Mouse (Mus musculus) monocyte, adult 5-6 weeks (primary cell): Measurements from ENCODE around the gene Arf4. TPM values are rescaled to one million over a fixed set of nuclear protein-coding genes. Genes with fewer than 3 reads are reported as not detected.

Experiments
- ATAC-seq: fragments of 153-309, 156-312 bp; replicated peaks from 2 replicates; pipeline ENCODE4 v1.8.0; 2017; ENCODE audit warnings: mild to moderate bottlenecking; ENCODE audit not compliant: low TSS enrichment, insufficient number of reproducible peaks, severe bottlenecking, poor library complexity, low FRiP score
- total RNA-seq: library from RNA; stranded (forward); fragments of 200-1000, 200-491, 200-594 nt; gene quantifications from 3 replicates; pipeline ENCODE4 v1.2.3, GENCODE M21; 2017

Gene Arf4
- 125 to 462 TPM (median 150 TPM) in 3 replicates for total RNA-seq

DNA sequence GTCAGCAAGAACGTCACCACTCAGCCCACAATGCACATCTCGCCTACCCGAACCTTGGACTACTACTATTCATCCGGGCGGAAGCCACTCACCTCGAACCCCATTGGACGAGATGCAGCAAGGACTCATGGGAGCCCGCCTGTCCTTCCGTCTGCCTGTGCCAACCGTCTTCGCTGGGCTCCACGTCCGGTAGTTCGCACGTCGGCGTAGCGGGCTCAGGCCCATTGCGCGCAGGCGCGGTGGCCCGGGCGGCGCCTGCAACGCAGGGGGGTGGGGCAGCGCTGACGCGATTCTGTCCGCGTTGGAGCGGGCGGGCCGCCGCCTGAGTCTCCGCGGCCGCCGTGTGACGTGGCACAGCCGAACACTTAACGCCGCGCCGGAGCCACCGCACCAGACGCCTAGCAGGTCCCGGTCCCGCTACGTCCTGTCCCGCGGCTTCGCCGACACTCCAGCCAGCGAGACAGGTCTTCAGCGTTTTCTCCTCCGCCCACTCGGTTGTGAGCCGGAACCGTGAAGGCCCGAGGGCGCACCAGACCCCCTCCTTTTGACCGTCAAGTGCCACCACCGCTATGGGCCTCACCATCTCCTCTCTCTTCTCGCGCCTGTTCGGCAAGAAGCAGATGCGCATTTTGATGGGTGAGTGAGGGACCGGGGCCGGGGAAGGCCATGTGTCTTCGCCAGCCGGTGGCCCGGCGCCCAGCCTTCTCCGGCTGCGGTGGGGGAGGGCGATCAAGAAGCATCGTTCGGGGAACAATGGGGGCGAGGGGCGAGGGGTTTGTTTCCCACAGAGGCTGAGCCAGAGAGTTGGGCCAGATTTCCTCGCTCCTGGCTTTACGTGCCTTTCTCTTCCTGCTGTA, at the start of gene Arf4:
Arf4 (plus strand) TSS at position 224 of the 857 bp plus-strand sequence.
- peak; percentile 99 for ATAC-seq

DNA sequence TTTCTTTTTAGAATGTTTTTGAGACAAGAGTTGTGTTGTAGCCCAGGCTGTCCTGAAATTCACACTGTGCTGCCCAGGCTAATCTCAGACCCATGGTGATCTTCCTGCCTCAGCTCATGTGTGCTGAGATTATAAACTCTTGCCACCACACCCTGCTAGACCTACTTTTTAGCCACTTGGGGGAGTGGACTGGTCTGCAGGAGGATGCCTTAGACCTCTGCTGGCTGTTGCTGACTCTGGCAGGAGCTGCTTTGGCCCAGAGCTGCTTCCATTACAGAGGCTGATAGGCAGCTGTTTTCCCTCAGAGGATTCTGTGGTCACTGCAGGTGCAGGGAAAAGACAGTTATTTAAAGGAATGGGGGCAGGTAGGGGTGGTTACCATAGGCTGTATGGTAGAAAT, 46.5 kb upstream of the Arf4 start:
- ATAC-seq = no peak

DNA sequence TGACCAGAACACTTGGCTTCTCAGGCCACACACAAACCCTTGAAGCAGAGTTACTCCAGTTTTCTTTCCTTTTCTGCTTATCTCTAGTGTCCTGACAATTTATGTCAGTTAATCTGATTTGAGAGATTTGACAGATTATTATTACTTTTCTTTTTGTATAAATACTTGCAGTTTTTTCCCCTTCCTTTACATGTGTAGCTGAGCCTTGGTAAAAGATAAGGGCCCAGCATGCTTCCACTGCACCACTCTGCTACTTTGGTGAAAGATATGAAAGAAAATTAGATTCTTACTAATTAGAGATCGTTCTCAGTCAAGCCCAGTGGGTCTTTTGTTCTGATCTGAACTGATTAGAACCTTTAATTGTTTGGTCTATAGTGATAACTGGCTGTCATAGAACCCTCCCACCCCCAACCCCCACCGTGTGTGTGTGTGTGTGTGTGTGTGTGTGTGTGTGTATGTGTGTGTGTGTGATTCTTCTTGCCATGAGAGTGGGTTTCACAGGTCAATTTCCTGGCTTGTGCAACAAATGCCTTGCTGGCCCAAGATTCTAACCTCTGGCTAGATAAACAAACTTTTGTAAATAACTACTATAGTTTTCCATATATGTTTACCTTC, 44.5 kb upstream of the Arf4 start:
- ATAC-seq = no peak

DNA sequence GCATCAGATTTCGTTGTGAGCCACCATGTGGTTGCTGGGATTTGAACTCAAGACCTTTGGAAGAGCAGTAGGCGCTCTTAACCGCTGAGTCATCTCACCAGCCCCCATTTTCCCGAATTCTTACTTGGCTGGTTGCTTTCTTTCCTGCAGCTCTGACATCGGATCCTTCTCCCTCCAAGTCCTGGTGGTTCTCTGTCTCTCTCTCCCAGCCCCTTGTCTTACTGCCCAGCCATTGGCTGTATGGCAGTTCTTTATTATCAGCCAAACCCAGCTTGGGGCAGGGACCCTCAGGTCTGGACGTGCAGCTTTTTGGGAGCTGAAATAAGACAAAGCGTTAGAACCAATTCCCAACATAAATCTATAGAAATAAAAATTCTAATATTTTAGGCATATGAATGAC, 42.7 kb upstream of the Arf4 start:
- ATAC-seq = no peak

DNA sequence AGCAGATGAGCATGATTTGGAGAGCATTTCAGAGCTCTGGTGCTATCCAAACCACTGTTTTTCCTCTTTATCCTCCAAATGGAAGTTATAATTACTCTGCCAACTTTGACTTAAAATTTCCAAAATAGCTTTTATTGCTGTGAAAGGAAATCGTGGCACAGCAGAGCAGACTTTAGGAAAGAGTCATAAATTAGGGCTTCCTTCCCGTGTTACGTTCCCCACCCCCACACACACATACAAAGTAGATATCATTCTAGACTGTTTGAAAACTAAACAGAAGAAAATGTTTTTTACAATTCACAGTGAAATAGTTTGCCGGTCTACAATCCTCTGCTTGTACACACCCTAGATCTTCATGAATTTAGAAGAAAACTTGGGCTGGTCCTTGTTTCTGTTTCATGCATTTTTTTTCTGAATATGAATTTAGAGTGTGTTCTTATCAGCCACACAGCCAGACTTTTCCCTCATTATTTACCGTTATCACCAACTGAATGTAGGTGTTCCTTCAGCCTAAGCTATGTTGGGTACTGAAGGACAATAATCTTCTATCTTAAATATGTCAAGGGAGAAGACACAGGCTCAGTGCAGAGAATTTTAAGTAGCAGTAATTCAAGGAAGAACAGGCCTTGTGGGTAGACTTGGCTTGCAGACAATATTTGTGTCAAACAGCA, 42.0 kb upstream of the Arf4 start:
- ATAC-seq = no peak

DNA sequence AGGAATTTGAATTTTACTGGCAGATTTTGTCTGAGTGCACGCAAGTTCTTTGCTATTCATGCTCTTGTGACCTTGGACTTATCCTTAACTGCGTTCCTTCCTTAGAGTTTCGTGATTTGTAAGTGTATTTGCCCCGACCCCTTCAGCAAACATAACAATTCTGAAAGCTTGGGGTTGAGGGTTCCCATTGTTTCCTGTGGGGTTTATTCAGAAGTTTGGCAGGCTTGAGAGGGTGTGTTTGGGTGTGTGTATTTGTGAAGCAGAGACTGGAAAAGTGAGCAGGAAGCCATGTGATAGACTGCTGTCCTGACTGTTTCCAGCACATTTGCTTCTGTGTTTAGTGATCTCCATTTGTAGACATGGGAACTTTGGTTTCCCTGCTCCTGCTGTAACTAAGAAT, 32.5 kb upstream of the Arf4 start:
- ATAC-seq = no peak

DNA sequence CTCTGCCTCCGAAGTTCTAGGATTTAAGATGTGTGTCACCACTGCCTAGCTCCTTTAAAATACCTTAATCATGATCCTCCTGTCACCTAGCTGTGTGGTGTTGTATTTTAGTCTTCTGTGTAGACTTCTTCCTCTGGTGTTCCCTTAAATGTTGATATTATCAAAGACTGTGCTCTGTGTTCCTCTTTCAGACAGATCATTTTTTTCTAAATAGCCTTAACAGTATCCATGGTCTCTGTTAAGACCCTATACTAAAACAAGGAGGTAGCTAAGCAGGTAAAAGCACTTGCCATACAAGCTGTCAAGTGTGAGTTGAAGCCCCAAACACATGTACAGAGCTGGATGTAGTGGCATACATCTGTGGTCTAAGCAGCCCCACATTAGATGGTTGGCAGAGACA, 28.2 kb upstream of the Arf4 start:
- ATAC-seq = no peak

DNA sequence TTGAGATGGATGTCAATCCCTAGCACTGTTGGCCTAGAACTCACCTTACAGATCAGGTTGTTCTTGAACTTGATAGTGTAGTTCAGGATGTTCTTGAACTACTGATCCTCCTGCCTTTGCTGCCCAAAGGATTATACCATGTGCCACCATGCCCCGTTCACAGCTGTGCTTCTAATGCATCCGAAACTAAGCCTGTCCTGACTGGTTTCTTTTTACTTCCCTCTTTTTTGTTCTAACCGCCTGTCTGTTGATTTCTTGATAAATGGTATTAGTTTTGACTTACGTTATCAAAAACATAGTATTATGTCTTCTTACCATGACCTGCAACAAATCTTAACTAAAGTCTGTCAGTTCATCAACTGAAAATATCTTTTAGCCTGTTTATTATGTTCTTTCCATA, 27.2 kb upstream of the Arf4 start:
- ATAC-seq = no peak

DNA sequence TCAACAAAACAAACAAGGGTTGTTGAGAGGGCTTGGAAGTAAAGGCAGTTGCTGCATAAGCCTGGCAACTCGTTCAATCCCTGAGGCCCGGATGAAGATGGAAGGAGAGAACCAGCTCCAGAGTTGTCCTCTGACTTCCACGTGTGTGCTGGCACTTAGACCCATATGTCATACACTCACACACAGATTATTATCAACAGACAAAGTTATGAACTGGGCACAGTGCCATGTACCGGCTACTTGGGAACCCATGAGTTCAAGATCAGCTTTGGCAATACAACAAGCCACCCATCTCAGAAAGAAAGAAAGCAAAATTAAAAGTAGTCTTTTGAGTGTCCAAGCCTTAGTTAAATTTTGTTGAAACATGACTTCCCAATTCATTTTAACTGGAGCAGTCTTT, 12.6 kb upstream of the Arf4 start:
- ATAC-seq = no peak

DNA sequence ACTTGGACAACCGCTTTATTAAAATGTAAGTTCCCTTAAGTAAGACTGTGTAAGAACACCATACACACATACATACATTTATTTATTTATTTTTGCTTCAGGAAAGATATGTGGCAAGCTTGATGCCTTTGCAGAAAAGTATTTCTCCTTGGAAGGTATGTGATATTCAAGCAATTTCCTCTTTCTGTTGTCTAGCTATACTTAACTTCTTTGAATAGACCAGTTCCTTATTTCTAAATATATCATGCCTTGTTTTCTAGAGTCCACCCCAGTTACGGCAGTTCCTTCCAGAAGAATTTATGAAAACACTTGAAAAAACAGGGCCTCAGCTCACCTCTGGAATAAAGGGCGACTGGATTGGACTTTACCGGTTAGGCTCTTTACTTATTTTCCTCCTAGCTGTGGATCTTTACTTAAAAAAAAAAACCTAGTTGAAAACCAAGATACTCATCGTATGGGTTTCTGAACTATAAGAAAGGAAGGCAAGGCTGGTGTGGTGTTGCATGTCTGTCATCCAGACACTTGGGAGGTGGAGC, 11.2 kb upstream of the Arf4 start:
- ATAC-seq = peak; percentile 73

DNA sequence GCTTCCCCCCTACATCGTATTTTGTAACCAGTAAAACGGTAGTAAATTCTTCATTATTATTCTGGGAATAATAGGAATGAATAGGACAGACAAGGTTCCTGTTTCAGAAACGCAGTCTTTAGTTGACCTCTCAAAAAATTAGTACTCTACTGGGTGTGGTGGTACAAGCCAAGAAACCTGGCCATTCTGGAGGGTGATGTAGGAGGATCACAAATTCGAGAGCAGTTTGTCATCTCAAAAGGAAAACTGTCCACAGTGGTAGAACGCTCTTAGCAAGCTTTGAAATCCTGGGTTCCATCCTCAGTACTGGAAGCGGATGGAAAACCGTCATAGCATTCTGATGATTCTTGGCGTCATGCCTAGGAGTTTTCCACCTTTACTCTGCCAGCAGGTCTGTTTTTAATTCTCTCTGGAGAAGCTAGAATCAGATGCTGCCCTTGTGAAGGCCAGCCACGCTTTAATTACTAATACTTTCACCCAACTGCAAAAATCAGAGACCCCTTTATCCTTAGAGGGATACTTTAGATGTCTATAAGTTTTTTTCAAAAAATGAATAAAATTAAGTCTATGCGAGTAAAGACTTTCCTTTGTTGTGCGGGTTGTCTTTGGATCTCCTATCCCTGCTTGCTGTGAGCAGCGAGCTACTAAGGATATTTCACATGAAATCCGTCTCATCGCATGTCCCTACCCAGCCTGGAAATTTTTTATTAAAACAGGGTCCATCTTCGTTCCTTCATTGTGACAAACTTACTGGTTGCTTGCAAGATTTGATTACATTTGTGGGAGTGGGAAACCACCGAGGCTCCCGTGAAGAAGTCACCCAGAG, 636 bp upstream of the Arf4 start:
- ATAC-seq = no peak

DNA sequence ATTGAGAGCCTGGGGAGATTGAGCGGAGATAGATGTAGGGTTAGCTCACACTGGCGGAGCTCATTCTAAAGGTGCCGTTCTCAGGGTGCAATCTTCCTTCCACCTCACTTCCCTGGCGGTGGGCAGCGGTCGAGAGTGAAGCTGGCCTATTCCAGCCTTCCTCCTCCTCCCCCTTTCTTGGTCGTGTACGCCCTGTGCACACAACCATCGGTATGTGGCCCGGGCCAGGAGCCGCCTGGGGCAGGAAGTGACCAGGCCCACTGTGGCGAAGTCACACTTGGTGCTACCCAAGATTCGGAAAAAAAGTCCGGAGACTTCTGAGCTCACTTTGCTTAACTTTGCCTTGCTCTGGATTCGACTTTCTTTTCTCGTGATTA, 822 bp downstream of the Arf4 start:
- ATAC-seq = peak; percentile 63

DNA sequence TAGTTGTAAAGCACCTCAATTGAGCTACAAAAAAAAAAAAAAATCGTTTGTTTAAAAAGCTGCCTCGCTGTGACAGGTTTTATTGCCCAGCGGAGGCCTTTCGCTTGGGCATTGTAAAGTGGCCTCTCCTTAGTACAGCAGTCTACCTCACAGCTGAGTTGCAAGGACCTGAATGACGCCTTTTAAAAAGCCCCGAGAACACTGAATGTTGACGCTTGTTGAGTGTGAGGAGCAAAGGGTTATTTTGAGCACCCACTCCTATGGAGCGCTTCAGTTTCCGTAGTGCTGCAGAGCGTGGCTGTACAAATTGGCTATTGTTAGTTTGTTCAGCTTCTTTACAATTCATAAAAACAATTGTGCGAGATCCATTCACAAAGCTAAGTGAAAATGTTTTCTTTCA, 1.4 kb downstream of the Arf4 start:
- ATAC-seq = no peak

DNA sequence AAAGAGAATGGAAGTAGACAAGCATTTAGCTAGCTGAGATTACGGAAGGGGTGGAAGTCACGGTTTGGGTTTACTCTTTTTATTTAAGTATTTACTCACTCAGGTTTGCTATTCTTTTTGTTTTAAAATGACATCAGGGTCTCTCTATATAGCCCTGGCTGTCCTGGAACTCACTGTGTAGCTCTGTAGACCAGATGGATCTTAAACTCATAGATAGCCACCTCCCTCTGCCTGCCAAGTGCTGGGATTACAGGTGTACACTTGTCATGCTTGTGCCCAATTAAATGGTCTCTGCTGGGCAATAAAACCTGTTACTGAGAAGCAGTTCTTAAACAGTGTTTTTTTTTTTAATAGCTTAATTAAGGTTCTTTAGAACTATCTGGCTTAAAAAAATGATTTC, 2.1 kb downstream of the Arf4 start:
- ATAC-seq = no peak

DNA sequence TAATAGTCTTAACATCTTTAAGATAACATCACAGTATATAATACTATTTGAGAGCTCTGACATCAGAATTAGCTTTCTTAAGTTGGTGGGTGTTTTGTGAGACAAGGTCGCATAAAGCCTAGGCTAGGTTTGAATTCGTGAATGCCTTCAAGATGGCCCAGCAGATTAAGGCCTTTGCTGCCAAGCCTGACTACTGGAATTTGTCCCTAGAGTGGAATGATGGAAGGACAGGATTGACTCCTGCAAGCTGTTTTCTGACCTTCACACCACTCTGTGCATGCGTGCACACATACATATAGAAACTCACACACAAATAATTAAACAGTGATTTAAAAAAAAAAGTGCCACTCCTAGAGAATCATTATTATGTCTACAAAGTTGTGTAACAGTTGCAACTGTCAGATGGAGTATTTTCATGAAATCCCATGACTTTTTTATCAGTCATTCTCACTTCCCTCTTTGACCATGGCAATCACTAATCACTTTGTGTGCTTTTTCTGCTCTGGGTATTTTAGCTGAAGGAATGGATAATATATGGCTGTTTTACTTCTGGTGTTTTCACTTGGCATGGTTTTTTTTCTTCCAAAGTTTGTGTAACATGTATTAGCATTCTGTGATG, 5.2 kb downstream of the Arf4 start:
- ATAC-seq = no peak

DNA sequence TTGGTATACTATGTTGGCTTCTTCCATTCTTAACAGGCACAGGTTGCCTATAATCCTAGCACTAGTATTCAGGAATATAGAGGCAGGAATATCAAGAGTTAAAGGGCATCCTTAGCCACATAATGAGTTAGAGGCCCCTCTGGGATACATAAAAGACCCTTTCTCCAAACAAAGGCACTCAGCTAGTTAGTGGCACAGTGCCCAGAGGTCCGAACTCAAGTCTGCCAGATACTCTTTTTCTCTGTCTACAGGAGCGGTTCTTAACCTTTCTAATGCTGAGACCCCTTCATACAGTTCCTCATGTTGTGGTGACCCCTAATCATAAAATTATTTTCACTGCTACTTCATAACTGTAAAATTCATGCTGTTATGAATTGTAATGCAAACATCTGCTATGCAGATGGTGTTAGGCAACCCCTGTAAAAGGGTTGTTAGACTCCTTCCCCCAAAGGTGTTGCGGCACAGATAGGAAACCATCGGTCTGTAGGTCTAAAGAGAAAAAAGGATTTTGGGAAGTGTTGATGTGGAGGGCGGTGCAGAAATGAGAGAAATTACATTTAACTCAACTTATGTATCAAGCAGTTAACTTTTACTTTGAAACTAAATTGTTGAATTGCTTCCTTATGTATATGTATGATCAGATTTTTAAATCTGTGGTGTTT, 8.2 kb downstream of the Arf4 start:
- ATAC-seq = no peak

DNA sequence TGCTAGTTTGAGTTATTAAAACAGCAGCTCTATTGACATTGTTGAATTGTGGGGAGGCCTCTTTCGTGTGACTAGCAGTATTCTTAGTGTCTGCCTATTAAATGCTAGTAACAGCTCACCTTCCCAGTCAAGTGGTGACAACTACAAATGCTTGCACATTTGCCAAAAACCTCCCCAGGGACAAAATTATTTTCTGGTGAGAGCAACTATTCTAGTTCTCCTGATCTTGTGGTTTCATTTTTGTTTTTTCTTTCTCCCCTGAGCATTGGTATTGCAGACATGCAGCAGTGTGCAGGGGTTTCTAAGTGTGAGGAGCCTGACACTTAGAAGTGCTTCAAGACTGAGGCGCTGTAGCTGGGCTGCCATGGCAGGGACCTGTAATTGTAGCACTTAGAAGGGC, 9.9 kb downstream of the Arf4 start:
- no peak for ATAC-seq

DNA sequence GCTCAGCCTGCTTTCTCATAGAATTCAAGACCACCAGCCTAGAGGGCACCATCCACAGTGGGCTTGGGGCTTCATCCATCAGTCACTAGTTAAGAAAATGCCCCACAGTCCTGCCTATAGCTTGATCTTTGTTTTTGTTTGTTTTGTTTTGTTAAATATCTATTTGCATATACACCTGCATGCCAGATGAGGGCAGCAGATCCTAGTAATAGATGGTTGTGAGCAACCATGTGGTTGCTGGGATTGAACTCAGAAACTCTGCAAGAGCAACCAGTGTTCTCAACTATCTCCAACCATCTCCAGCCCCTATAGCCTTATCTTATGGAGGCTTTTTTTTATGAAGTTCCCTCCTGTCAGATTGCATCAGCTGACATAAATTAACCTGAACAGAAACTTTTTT, 14.0 kb downstream of the Arf4 start:
- ATAC-seq = no peak
